Mouse (Mus musculus) G1E-ER4 (cell line): ENCODE results near the gene Mex3a. TPM values are rescaled to one million over a fixed set of nuclear protein-coding genes. Genes with fewer than 3 reads are reported as not detected.

Source experiments
- GATA1 ChIP-seq: IDR thresholded peaks from one replicate; pipeline ENCODE4 v1.8.0; 2012; ENCODE audit warnings: low read length, inconsistent platforms
- polyA plus RNA-seq: library from polyadenylated mRNA; stranded (reverse); fragments of >175 nt; gene quantifications from 2 replicates; pipeline ENCODE4 v1.2.3, GENCODE M21; 2012

Mex3a gene
- polyA plus RNA-seq, 1 experiment, result 9.9 TPM

DNA sequence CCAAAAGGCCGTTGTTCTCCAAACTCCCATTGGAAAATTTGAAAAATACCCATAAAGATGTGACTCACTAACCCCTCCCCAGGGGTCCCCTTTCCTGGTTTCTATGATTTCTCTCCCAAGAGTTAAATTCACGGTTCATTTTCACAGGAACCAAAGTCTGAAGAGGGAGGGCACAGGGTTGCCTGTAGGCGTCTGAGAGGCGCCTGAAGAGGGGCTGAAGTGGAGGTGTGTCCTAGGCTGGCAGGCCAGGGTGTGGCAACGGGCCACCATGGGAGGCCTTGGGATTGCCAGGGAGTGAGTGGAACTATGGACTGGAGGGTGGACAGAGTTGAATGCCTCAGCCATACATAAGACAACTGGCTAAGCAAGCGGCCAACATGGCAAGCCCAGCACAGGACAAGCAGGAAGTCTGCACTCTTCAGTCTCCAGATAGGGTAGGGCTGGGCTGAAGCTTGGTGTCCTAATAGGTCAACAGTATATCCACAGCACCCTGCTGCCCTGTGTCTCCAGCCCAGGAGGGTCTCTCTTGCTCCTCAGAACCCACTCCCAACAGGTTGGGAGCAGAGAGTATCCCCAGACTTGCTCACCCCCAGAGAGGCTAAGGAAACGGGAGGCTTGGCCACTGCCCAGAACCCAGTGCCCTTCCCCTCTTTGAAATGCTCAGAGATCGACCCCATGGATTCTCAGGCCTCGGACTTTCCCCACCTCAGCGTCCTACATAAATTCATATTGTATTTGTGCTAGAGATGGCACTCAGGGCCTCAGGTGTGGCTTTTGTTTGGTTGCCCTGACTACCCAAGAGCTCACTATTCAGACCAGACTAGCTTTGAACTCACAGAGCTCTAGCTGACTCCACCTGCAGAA lies 17.7 kb upstream of the Mex3a start:
- TF ChIP-seq GATA1, result no peak

- TF ChIP-seq GATA1, result no peak
Measured at GRCm38 (mm10) chr3:88515095-88515386, 17.2 kb upstream of the Mex3a start.

GRCm38 (mm10) chr3:88516407-88516806 lies 15.8 kb upstream of the Mex3a start:
- no peak for TF ChIP-seq GATA1

DNA sequence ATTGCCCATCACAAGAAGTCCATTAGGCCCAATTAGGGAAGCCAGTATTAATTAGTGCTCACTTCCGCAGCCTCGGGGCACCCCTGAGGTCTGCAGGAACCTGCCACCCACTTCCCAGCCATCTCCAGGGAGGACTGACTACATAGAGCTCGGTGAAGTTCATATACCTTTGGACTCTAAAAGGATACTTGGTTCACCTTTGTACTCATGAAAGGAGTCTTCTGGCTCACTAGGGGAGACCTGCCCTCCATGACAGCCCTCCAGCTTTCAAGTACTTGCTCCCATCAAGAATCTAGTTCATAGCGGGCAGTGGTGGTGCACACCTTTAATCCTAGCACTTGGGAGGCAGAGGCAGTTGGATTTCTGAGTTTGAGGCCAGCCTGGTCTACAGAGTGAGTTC lies 13.8 kb upstream of the Mex3a start:
- no peak for TF ChIP-seq GATA1

DNA sequence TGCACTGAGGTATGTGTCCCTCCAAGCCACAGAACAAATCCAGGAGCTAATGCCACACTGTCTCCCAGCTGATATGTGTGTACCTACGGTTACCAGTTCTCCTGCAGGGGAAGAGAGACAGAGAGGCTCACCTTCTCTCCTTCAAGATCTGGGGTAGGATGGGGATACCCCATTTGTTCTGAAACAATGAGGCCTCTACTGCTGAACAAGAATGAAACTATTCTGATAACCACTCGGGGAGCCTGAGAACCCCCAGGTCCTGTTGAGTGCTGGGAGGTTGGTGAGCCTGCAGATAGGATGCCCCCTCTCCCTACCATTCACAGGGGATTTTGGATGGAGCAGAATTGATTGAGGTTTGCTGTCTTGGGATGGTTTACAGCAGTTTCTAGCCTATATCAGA lies 12.1 kb upstream of the Mex3a start:
- TF ChIP-seq GATA1, result no peak

- no peak for TF ChIP-seq GATA1
Measured at GRCm38 (mm10) chr3:88521156-88521555, 11.0 kb upstream of the Mex3a start.

- no peak for TF ChIP-seq GATA1
Measured at GRCm38 (mm10) chr3:88521803-88522331, 10.3 kb upstream of the Mex3a start.

DNA sequence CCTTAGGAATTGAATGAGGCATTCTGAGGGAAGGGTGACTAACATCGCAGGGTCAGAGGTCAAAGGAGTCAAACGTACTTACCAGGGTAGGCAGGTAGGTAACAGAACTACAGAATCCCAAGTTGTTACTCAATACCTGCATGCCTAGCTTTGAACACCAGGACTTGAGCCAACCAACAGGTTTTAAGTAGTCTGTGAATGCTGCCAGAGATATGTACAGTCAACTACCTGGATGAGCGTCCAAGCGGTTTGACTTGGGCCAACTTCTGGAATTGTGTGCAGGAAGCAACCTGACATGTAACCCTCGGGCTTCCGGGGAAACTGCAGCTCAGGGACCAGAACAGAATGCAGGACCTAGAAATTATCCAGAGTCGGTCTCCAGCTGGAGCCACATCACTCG lies 9.2 kb upstream of the Mex3a start:
- TF ChIP-seq GATA1, result no peak

DNA sequence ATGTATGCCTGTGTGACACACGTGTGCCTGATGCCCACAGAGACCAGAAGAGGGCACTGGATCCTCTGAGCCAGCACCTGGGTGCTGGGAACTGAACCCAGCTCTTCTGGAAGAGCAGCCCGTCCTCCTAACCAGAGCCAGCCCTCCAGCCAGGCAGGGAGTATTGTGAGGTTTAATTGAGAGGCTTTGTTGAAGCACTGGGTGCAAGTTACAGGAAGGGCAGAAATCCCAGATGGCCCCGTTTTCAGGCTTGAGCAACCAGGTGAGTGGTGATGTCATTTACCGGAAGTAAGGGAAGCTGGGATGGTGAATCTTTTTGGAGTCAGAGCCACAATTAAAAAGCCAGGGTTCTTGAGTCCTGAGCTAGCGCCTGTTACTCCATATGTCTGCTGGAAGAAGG lies 7.2 kb upstream of the Mex3a start:
- TF ChIP-seq GATA1, result no peak

DNA sequence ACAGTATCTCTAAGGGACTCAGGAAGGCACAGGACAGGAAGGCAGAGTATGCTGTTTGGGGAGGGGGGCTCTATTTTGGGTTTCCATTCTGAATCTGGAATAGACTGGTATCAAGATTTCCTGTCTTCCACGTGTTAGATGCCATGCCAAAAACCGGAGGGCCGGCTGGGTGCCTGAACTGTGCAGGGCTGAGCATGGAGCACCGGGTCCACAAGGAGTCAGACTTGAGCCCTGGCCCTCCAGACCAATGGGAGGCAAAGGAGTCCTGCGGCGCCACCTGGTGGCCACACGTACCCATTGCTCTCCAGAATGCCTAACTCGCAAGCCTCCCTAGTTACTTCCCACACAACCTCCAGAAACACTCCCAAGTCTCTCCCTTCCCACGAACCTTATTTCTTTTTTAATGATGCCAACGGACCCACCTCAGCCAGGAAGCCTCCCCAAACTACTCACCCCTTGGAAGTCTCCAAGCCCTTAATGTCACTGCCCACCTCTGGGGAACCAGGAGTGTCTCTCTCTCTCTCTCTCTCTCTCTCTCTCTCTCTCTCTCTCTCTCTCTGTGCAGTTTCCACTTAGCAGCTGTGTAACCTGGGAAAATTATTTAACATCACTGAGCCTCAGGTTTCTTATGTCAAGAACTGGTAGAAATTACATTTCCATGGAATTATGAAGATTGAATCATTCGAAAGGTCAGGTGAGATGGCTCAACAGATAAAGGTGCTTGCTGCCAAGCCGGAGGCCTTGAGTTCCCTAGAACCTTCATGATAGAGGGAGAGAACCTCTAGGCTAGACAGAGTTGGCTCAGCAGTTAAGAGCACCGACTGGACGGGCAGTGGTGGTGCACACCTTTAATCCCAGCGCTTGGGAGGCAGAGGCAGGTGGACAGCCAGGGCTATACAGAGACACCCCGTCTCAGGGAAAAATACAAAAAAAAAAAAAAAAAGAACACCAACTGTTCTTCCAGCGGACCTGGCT lies 5.8 kb upstream of the Mex3a start:
- no peak for TF ChIP-seq GATA1

DNA sequence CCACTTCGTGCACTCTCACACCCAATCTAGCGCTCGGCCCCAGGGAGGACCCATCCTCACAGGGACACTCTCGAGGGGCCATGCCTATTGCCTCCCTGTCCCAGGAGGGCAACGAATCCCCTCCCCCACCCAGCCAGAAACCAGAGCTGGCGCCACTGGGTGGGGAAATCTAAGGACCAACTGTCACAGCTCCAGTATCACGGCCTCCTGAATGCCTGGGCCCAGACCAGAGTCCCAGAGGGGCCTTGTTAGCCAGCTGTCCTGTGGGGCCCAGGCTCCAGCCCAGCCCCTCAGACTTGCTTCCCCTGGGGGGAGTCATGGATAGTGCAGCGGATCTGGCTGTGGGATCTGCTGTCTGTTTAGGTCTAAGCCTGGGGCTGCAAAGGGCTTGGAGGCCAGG lies 4.6 kb upstream of the Mex3a start:
- TF ChIP-seq GATA1, result no peak

- TF ChIP-seq GATA1, result no peak
Measured at GRCm38 (mm10) chr3:88528646-88529045, 3.5 kb upstream of the Mex3a start.

DNA sequence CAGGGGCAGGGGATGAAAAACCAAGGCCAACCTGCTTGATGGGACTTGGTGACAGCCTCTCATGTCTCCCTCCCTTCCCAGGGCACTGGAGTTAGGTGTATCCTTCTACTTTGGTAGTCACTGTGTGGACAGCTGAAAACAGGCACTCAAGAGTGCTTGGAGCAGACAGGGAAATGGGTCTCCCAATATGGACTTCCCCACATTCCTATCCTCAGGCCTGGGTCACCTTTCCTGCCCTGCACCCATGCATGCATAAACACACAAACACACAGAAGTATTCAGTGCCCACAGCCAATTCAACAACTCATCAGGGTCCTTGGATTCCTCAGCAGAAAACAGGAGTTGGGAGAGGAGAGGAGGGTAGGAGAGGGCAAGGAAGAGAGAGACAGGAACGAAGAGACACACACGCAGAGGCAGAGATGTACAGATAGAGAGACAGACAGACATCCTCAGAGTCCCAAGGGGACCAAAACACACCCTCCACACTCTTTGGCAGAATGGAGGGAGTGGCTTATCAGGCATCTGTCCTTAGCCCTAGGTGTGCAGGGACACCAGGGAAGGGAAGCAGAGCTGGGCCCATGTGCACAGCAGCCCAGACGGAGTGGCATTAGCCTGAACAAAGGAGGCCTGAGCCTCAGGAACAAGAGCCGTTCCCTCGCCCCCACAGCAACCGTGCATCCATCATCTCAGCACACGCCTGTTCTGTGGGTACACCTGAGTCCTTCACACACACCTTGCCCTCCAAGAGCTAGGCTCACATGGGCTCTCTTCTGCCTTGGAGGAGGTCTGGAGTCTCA lies 2.8 kb upstream of the Mex3a start:
- TF ChIP-seq GATA1, result no peak

GRCm38 (mm10) chr3:88530082-88530864 lies 1.9 kb upstream of the Mex3a start:
- TF ChIP-seq GATA1, result no peak
